Mouse (Mus musculus) embryonic fibroblast, embryonic 13.5 days (primary cell): ENCODE results near the gene Grwd1.

Experiments used
- CTCF ChIP-seq: IDR thresholded peaks from 2 replicates; pipeline ENCODE4 v1.5.1; 2011; ENCODE audit warnings: mild to moderate bottlenecking, control low read depth, low read length, moderate library complexity, borderline replicate concordance; ENCODE audit not compliant: insufficient read depth
- POLR2A ChIP-seq: IDR thresholded peaks from 2 replicates; pipeline ENCODE4 v1.6.1; 2011; ENCODE audit warnings: low read depth, mild to moderate bottlenecking, control low read depth, low read length, moderate library complexity

- no peak for TF ChIP-seq POLR2A
- TF ChIP-seq CTCF, result no peak
Measured at GRCm38 (mm10) chr7:45862804-45863203, 32.1 kb upstream of the Grwd1 start.
